Mouse (Mus musculus): ENCODE data around the gene Treh. TPM values are rescaled to one million over a fixed set of nuclear protein-coding genes. Genes with fewer than 3 reads are reported as not detected.

Treh gene
- polyA plus RNA-seq, 1 experiment from 2014 or later: 0.07 TPM

DNA sequence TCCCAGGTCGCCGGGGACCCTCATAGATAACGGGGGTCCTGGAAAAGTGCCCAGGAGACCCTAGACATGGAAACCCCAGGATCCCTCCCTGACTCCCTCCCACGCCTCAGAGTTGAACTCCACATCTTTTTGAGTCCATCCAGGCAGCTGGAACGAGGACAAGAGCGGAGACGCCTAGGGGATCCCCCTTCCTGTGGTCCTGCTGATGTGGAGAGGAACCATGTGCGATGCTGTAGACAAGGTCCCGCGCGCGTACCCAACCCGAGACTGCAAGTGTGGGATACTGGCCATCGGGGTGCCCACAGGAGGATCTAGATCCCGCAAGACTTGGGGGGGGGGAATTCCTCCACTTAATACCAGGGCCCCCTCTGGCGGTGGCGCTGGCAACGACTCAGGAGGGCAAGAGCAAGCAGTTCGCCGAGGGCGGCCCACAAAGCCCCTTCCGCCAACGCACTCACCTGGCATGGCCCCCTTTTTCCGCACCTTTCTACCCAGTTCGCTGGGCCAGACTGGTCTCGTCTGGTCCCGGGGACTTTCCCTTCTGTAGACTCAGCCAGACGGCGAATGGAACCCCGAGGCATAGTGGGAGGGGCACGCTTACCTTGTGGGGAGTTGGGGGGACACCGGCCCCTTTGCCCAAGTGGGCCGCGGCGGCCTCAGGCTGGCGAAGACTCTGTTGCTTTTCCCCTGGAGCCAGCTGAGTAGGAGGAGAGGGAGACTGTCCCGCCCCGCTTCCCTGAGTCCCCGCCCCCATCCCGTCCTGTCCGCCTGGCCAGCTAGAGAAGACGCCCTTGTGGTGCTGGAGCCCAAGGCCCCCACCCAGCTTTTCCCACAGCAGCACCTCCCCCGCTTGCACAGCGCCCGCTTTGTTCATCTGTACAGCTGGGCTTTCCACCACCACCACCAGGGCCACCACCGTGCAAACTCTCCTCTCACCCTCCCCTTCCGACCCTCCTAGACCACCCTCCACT, 61.8 kb downstream of the Treh start, which contains the start of gene Phldb1:
TSS of gene Phldb1 (minus strand) at position 675 of the 971 bp plus-strand sequence.
- DNase-seq (ENCODE audit: low spot score): peak; percentile 60

DNA sequence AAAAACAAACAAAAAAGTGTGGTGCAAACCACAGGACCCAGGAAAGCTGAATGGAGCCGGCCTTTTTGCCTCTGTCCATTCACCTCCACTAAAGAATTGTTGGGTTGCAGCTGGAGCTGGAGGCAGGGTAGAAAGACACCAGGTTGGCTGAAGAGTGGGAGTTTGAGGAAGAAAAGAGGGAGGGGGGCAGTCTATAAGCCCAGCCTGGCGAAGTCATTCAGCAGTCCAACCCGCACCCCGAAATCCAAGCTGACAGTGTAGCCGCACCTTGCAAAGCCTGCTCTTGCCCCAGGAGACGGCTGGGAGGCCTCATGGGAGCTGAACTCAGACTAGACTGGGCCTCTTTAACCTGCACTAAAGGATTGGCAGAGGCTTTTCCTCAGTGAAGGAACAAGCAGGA, 62.9 kb downstream of the Treh start:
- DNase-seq (ENCODE audit: low spot score): no peak

Other genes with a start within 250 kb of the Treh start
- gene Foxr1, start 232.1 kb upstream of the Treh start, polyA plus RNA-seq (2015; fragmentation: Nextera tagmentation; extraction: Ambion mirVana): not detected in 2 replicates
- 0.69 and 1.5 TPM in 2 replicates for gene Upk2, start 218.3 kb upstream of the Treh start, polyA plus RNA-seq (2015; fragmentation: Nextera tagmentation; extraction: Ambion mirVana)
- gene Bcl9l, start 190.4 kb upstream of the Treh start, polyA plus RNA-seq (2015; fragmentation: Nextera tagmentation; extraction: Ambion mirVana): 3.2 and 4.4 TPM in 2 replicates
- gene Cxcr5, start 111.4 kb upstream of the Treh start, polyA plus RNA-seq (2015; fragmentation: Nextera tagmentation; extraction: Ambion mirVana): 1.4 and 1.5 TPM in 2 replicates
- 22.2 and 29.5 TPM in 2 replicates for gene Ddx6, start 68.3 kb upstream of the Treh start, polyA plus RNA-seq (2015; fragmentation: Nextera tagmentation; extraction: Ambion mirVana)
- gene Phldb1, start 62.0 kb downstream of the Treh start, polyA plus RNA-seq (2015; fragmentation: Nextera tagmentation; extraction: Ambion mirVana): 3.0 and 3.3 TPM in 2 replicates
- gene Arcn1, start 94.6 kb downstream of the Treh start, polyA plus RNA-seq (2015; fragmentation: Nextera tagmentation; extraction: Ambion mirVana): 111 and 116 TPM in 2 replicates
- 68.0 and 74.0 TPM in 2 replicates for gene Ift46, start 94.7 kb downstream of the Treh start, polyA plus RNA-seq (2015; fragmentation: Nextera tagmentation; extraction: Ambion mirVana)
- gene Tmem25, start 126.1 kb downstream of the Treh start, polyA plus RNA-seq (2015; fragmentation: Nextera tagmentation; extraction: Ambion mirVana): 0.72 and 0.82 TPM in 2 replicates
- 1.5 and 3.0 TPM in 2 replicates for gene Ttc36, start 129.8 kb downstream of the Treh start, polyA plus RNA-seq (2015; fragmentation: Nextera tagmentation; extraction: Ambion mirVana)
- gene Kmt2a, start 208.1 kb downstream of the Treh start, polyA plus RNA-seq (2015; fragmentation: Nextera tagmentation; extraction: Ambion mirVana): 13.1 and 20.1 TPM in 2 replicates
- gene Atp5l, start 247.5 kb downstream of the Treh start, polyA plus RNA-seq (2015; fragmentation: Nextera tagmentation; extraction: Ambion mirVana): 971 and 1,014 TPM in 2 replicates